Mouse (Mus musculus) CD4-positive helper T cell, adult 2 months (primary cell): ENCODE data around the gene H2-Eb2.
"Not testable (repeated sequence)": the region's sequence is repeated elsewhere in the genome, so short reads cannot be mapped to it uniquely, and the experiment has no call there.

Experiments used
- DNase-seq: peaks from one replicate; pipeline ENCODE4 v3.0.0-alpha.2; 2012; ENCODE audit warnings: low read depth, missing footprints, low spot score

Gene H2-Eb2

DNA sequence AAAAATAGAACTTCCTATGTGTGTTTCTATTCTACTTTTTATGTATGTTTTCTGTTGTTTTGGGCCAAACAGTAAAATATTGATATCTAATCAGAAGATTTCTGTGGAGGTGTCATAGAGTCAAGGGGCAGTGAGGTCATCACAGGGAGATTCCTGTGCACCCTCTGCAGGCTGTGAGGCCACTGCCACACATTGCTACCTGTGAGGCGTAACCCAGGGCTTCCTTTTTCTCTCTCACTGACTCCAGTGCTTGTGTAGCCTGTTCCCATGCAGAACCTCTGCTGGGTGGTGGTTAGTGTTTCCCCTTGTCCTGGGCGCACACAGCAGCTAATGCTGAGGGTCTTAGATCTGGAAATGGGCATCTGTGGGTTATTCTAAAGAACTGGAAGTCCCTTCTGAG lies 19.1 kb upstream of the H2-Eb2 start:
- no peak for DNase-seq

DNA sequence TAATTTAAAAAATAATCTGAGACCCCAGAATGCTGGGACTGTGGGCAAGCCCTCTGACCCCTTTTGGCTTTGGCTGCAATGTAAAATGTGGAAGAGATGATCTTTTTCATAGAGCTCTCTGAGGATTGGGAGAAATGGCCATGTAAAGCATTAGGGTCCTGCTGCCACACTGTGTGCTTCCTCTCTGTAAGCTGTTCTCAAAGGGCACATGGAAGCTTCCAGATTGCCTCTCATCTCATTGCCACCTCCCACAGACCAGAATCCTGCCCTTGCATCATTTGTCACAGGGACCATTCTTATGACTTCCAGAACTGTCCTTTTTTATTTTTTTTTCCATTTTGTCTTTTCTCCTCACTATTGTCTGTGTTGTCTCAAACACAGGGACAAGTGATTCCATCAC lies 18.2 kb upstream of the H2-Eb2 start:
- no peak for DNase-seq

DNA sequence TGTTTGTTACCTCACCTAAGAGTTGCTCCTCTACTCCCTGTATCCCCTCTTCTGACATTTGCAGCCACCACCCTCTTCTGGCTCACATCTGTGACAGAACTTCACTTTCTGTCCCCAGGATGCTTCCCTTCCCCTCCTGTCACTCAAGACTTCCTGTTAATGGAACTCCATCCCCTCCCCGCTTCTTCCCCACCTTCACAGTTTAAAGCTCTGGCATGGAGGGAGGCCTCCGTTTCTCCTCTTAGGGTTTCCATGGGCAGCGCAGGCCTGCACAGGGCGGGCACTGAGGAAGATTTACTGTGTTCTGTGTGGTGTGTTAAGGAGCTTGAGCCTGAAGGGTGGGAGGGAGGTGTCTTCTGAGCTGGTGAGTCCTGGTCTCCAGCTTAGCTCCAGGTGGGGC lies 17.3 kb upstream of the H2-Eb2 start:
- DNase-seq: no peak

DNA sequence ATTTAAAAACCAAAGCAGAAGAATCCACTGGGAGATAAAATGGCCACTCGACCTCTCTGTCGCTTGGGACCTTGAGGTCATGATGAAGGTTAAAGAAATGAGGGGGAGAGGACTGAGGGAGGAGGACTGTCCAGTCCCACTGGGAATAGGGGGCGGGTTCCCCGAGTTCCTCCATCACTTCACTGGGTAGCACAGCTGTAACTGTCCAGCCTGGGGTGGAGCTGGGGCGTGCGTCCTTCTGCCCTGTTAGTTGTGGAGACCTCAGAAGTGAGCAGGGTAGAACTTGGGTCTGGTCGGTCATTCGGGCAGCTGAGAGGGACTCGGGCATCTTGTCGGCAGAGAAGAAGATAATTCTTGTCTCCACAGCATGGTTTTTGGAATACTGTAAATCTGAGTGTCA lies 16.2 kb upstream of the H2-Eb2 start:
- no peak for DNase-seq

DNA sequence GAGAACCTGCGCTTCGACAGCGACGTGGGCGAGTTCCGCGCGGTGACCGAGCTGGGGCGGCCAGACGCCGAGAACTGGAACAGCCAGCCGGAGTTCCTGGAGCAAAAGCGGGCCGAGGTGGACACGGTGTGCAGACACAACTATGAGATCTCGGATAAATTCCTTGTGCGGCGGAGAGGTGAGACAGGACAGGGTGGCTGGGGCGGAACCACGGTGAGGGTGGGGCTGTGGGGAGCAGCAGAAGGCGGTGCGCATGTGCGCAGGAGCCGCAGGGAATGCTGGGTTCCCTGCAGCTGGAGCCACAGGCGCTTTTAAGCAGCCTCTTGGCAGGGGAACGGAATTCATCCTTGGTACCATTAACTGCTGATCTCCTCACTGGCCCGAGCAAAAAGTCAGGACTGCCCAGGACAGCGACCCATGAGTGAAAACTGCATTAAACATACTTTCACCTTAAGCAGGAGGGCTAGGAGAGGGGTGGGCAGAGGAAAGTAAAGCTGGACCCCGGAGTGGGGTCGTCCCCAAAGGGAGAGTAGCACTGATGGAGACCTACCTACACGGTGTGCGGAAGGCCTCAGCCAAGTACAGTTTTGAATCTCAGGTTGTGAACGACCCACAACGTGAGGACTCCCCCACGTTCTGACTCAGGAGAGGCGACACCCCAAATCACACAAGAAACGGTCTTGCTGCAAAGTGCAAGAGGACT lies 15.6 kb upstream of the H2-Eb2 start:
- DNase-seq: peak; percentile 76

DNA sequence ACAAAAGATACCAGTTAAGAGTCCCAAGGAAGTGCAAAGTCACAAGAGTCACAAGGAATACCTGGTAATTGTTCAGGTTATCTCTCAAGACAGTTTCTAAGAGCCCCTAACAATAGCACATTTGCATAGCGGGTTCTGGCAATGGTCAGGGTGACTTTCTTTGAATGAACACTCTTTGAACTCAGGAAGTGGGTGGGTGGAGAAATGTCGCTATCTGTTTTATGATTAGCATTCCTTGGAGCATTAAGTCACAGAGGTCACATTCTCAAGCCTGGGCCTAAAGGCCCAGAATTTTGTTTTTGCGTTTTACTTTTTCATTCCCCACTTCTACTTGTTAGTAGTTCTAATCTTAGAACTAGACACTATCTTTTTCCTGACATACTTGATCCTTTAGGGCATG lies 14.9 kb upstream of the H2-Eb2 start:
- DNase-seq: not testable (repeated sequence)

DNA sequence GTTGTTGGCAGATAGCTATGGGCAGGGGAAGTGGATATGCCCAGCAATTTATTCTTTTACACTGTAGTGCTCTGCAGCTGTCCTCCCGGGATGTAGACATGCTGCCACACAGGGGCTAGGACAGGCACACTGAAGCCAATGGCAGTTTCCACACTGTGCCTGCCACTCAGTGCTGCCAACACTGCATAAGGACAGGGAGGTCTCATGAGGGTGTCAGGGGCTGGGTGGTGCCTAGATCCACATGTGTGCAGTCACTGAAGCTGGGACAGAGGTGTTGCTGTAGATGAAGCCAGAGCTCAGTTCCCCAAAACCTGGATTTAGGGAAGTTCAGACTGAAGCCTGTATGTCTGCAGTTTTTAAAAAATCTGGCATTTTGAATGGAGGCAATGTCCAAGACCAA lies 13.3 kb upstream of the H2-Eb2 start:
- no peak for DNase-seq

DNA sequence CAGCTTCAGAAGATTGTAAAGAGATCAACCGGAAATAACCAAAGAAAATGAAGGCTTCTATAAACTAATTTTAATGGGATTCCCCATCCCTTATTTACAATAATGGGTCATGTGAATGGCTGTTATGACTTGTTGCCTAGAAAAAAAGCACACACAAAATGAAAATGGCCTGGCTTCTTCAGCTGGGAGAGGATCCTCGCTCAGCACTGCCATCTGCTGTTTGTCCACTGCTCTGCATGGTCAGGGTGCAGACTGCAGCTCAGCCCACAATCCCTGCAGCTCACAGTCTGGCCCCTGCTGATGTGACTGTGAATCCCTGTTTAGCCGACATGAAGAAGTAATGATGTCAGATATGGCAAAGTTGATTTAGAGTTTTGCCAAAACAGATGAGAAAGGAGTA lies 12.1 kb upstream of the H2-Eb2 start:
- DNase-seq: peak; percentile 77

DNA sequence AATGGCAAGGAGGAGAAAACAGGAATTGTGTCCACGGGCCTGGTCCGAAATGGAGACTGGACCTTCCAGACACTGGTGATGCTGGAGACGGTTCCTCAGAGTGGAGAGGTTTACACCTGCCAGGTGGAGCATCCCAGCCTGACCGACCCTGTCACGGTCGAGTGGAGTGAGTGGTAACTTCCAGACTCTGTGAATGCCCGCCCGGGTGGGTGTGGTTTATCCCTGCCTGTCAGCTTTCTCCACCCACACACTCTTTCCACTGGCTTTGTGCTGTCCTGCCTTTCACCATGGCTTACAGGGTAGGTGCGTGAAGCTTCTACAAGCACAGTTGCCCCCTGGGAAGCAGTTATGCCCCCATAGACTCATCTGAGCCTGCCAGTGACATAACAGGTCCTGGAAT lies 11.2 kb upstream of the H2-Eb2 start:
- no peak for DNase-seq

DNA sequence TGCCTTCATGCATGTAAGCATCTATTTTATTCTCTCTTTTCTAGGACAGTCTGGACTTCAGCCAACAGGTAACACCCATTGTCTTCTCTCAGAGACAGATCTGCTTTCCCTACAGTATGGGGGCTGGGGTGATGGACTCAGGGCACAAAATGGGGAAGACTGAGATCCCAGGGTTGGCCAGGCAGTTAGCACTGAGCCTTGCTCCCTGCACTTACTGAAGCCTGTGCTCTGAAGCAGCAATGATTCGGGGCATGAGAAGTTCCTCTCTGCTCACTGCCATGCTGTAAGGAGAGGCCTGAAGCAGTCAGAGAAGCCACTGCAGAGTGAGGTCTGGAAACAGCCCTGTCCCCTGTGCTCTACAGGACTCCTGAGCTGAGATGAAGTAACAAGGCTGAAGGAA lies 10.0 kb upstream of the H2-Eb2 start:
- no peak for DNase-seq

DNA sequence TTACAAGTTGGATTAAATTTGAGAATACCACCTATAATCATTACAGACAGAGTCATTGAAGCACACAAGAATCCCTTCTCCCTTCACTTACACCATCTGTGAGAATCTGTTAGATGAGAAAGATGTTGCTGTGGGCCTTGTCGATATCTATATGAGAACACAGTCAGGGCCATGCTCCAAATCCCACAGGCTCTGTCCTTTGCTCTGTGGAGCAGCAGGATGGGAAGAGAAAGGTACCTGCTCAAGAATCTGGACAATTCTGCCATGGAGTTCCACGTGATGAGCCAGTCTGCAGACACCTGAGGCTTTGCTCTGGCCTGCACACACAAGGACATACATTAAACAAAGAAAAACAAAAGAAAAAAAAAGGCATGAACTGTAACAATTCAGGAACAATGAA lies 8.8 kb upstream of the H2-Eb2 start:
- DNase-seq: no peak

DNA sequence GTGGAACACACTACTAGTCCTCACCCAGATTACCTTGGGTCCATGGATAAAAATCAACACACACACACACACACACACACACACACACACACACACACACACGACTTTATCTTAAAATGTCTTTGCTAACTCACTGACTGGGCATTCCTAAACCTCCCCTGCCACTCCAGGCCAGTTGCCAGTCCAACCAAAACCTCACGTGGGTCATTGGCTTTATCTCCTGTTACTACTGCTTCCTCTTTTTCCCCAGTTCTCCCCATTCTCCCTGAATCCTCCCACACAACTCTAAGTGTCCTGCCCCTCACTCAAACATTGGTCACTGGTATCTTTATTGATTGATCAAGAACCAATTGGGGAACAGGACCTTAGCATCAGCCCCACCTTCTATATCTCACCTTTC lies 8.2 kb upstream of the H2-Eb2 start:
- DNase-seq: no peak

DNA sequence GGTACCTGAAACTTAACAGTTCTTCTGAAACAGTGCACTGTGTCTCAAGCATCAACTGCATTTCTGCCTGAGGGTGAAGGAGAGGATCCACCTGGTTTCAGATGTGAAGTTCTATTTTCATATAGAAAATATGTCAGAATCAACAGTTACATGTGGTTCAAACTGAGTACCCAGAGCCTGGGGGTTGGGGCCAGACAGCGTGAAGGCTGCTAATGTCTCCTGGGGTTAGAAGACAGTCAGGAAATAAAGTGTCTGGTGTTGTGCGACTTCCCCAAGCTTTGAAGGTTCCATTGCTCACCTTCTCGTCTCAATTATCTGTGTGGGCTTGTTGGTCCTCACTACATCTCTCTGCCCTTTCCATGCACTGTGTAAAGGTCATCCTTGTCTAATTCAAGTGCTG lies 908 bp downstream of the H2-Eb2 start:
- DNase-seq: no peak

DNA sequence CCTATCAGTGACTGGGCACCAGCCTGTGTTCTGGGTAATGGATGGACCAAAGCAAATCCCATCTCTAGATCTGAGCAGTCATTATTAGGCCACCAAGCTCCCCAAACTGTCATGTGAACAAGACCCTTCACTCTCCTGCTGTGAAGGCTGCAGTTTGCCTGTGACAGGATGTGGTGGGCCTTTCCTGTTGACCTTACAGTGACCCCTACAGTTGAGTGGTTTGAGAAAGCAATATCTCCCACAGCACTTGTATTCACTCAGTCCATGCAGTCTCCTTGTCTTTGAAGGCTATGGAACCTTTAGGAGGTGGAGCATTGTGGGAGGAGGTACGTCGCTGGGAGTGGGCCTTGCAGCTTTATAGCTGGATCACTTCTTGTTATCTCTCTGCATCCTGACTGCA lies 4.3 kb downstream of the H2-Eb2 start:
- peak; percentile 47 for DNase-seq

DNA sequence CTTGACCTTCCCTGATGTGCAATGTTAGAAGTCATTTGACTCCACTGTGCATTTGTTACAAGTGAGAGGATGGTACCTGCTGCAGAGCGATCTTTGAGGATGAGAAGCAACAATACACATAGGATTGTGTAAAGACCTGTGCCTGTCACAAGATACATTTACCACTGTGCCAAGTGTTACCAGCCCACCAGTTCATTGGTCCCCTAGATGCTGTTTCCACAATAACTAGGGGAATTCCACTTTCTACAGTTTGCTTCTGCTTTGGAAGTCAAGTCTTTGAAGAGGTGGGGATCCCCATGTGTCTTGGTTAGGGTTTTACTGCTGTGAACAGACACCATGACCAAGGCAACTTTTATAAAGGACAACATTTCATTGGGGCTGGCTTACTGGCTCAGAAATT lies 5.7 kb downstream of the H2-Eb2 start:
- DNase-seq: no peak

DNA sequence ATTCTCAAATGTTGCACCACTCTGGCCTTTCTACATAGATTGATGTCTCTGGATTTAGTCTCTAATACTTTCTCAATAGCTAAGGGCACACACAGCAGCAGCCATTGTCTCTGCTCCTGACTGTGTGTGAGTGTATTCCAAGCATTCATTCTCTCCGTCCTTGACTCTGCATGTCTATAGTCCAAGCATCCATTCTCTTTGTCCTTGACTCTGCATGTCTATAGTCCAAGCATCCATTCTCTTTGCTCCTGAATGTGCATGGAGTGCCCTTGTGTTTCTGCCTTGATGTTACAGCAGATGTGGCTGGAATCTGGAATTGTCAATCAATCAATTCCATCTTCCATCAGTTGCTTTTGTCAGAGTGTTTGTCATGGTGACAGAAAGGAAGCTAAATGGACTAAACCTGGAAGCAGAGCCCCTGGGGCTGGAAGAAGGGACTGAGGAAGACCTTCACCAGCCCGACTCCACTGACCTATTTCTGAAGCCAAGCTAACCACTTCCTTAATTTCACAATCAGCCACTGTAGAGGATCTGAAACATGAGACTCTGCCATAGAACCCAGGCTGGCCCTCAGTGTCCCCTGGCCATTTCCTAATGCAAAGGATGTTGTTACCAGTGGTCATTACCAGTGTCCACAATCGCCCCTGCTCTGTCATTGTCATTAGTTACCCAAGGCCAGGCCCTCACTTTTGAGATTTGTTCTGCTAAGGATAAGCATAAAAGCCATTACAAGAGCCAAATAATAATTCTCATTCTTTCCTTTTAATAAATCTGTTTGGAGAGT lies 15.3 kb downstream of the H2-Eb2 start:
- no peak for DNase-seq

DNA sequence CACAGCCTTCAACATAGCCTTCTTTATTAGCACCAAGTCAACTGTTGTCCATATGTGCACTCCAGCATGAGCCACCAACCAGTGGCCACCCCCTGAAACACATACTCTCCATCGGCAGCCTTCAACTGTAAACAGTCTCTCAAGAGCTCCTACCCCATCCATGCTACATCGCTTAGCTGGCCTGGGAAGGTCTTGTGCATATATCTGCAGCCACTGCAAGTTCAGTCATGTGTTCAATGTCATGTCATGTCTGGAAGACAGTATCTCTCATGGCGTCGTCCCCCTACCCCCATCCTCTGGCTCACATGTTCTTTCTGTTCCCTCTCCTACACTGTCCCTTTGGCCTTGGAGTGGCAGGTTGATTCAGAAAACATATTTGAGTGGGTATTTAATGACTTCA lies 19.4 kb downstream of the H2-Eb2 start:
- DNase-seq: no peak

DNA sequence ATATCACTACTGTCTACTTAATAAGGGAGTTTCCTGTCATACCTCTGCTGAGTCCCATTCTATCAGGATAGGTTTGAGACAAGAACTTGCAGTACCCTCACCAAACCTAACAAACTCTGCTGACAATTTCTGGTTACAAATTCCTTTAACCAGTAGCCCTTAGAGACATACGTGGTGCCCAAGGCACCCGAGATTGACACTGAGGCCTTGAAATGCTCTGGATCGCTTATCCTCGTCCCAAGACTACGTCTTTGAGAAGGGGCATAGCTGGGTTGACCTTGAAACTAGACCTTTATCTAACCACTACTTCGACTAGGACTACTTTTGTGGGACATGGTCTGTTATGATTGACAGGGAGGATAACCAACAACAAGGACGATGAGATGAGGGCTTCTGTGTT lies 20.0 kb downstream of the H2-Eb2 start:
- no peak for DNase-seq

DNA sequence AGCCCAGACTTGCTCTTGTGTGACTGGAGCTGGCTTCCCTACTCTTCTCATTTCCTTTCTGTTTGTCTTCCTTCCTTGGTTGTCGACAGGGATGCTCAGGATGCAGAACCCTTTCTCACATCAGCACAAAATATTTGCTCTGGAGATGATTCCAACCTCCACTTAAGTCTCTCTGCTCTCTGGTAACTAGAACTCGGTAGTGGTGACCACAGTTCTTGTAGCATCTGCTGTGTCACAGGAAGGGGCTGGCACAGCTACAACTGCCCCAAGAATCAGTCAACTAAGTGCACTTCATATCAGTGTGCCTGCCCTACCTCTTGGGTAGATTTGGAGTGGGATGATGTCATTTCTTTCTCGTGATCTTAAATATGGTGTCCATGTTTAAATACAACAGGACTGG lies 20.6 kb downstream of the H2-Eb2 start:
- DNase-seq: no peak

DNA sequence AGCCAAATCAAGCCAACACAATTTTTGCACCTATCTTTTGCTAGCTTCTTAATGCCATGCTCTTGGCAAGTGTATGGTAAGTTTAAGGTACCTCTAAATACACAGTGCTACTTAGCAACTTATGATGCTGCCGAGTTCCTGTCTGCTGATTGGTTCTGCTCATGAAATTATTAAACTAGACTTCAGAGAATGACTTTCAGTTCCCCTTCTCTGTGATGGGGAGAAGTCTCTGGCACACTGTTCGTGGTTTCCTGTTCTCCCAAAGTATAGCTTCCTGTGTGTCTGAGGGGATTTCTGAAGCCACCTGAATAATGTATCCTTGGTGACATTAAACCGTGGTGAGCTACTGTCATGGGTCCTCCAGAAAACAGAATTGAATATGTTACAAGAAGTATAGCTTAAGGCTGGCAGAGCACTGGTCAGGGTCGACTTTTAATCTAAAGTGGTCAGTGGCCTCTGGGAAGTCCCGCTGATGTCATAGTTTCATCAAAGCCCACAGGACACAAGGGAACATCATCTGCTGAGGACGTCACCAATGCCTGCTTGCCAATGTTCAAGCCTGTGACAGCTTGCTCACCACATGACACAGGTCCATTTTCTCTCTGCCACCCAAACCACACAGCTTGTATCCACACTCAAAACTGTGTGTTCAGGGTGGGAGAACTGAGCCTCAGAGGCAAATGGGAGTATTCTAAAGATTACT lies 22.3 kb downstream of the H2-Eb2 start:
- peak; percentile 79 for DNase-seq

DNA sequence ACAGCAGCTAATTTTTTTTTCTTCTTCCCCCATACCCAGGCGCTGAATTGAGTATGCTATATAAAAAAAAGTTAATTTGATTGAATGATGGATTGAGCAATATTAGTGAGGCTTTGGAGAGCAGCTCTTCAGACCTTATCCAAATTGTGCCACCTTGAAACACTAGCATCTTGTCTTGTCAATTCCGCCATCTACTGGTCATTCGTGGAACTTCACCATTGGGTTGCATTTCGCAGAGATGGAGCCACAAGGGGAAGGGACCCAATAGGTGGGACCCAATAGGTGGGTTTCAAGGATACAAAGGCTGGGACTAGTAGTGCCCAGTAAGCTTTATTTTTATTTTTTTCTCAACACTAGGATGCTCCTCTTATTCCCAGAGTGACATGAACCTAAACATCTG lies 24.0 kb downstream of the H2-Eb2 start:
- DNase-seq: peak; percentile 80

DNA sequence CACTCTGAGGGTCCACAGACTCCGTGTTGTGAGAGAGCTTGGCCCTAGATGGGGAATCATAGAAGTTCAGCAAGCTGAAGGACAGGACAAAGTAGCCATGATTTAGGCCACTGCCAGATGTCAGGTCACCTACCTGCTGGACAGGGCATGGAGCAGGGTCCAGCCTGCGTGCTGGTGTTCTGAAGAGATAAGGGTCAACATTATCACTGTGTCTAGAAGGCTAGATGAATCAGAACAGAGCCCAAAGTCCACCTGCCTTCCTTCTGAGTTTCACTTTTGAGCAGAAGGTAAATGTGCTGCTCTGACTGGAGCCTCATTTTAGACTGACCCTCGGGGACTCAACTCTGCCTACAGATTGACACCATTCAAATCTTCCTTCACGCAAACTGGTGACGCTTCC lies 29.1 kb downstream of the H2-Eb2 start, which contains the start of gene Btnl2:
Gene Btnl2 (plus strand): TSS at position 284 of the 400 bp plus-strand sequence.
- no peak for DNase-seq

DNA sequence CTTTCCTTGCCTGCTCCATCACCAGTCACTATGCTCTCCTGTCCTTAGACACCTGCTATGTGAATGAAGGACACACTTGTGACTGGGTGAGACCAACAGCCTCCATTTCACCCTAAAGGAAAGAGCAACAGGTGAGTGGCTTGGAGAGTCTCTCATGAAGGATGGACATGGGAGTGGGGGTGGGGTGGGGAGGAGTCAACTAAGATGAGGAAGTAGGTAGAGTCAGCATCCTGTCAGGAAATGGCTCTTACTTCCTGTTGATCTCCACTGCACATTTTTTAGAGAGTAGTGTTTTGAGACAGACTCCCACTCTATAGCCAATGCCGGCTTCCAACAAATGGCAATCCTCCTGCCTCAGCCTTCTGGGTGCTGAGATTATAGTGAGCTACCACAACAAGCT lies 29.5 kb downstream of the H2-Eb2 start:
- peak; percentile 49 for DNase-seq
